Mouse (Mus musculus): ENCODE measurements around the gene Carmil1.

DNA sequence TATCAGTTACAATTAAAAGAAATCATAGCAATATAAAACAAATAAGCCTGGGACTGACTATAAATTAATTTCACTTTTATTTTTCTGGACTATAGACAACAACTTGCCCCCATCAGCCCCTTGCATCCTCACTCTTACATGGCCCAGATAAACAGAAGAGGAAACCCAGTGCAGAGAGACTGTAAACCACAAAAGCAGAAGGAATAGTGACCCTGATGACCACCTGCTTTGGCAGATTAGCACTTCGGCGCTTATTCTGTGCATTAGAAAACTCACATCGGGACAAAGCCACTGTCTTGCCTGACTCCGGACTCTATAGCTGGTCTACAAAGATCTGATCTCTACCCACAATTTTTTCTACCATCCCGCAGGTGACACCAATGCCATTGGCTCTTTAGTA lies 188.5 kb downstream of the Carmil1 start:
- no peak for TF ChIP-seq POLR2A (IDR thresholded peaks at IDR 0.05; ENCODE audit: low read depth, low read length)
- no peak for TF ChIP-seq CTCF (IDR thresholded peaks at IDR 0.05; ENCODE audit: extremely low read depth, insufficient read length, insufficient replicate concordance, low read depth, low read length)
